Mouse (Mus musculus) hindbrain, embryonic 14.5 days (tissue): Measurements from ENCODE around the gene Gm4981. TPM values are rescaled to one million over a fixed set of nuclear protein-coding genes. Genes with fewer than 3 reads are reported as not detected.

Experiments
- ATAC-seq: fragments of 200-750 bp; cut with Nextera tagmentation; 2 replicates; pipeline ENCODE4 v1.8.0; 2017; ENCODE audit warnings: moderate number of reproducible peaks, mild to moderate bottlenecking, moderate TSS enrichment, moderate library complexity; ENCODE audit not compliant: low FRiP score
- DNase-seq: peaks from one replicate; pipeline ENCODE4 v3.0.0-alpha.2; 2015; ENCODE audit warnings: low spot score
- H3K27ac ChIP-seq: fragments of 300-500 bp; sonication (generic); 2 replicates; pipeline ENCODE4 v1.5.1; 2014; ENCODE audit warnings: mild to moderate bottlenecking, moderate library complexity
- H3K27me3 ChIP-seq: fragments of 300-500 bp; sonication (generic); 2 replicates; pipeline ENCODE4 v1.6.1; 2014; ENCODE audit warnings: mild to moderate bottlenecking, low read length, mixed read lengths; ENCODE audit not compliant: control insufficient read depth, insufficient read depth
- H3K36me3 ChIP-seq: fragments of 300-500 bp; sonication (generic); replicated peaks from 2 replicates; pipeline ENCODE4 v1.6.1; 2014; ENCODE audit not compliant: control insufficient read depth, insufficient read depth
- H3K4me1 ChIP-seq: fragments of 300-500 bp; sonication (generic); replicated peaks from 2 replicates; pipeline ENCODE4 v1.6.1; 2014; ENCODE audit warnings: antibody characterized with exemption, low read length, mixed read lengths; ENCODE audit not compliant: control insufficient read depth, insufficient read depth
- H3K4me2 ChIP-seq: fragments of 300-500 bp; sonication (generic); replicated peaks from 2 replicates; pipeline ENCODE4 v1.6.1; 2014; ENCODE audit warnings: mild to moderate bottlenecking, moderate library complexity
- H3K4me3 ChIP-seq: fragments of 300-500 bp; sonication (generic); replicated peaks from 2 replicates; pipeline ENCODE4 v1.5.1; 2014; ENCODE audit warnings: mild to moderate bottlenecking, low read length
- H3K9ac ChIP-seq: fragments of 300-500 bp; sonication (generic); 2 replicates; pipeline ENCODE4 v1.6.1; 2014
- H3K9me3 ChIP-seq: fragments of 300-500 bp; sonication (generic); 2 replicates; pipeline ENCODE4 v1.6.1; 2016; ENCODE audit warnings: low read length; ENCODE audit not compliant: control insufficient read depth
- WGBS: fragments of 180-500 bp; shearing (Covaris S2); extraction: QIAGEN DNeasy Blood & Tissue Kit; methylation state at CpG from one replicate; pipeline ENCODE4 v1.1.7; 2014; 5-methylcytosine and 5-hydroxymethylcytosine counted together
- polyA plus RNA-seq: library from polyadenylated mRNA; unstranded; fragments of >200 nt; fragmentation: Nextera tagmentation; extraction: Ambion mirVana; gene quantifications from 2 replicates; pipeline ENCODE4 v1.2.1, GENCODE M21; 2014

Gene Gm4981
- polyA plus RNA-seq, 1 experiment from 2014 or later = not detected

DNA sequence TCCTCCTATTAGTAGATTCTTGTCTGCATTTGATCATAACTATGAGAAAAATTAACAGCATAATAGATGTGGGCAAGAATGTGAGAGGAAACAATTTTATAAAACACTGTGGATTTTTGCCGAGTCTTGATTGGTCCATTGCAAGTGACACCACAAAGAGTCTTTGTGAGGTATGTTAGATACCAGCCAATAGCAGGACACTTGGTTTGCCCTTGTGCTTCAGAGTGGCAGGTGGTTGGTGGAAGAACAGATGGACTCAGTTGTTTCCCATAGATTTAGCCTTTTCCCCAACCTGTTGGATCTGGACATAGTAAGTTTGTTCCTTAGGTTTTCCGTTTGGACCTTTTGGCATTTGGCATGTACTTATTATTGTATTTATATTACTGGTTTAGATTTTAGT is 25.3 kb downstream of the Gm4981 start:
- WGBS = 92% methylated on average over 2 of the region's 2 CpGs
- no peak for ATAC-seq
- H3K9me3 ChIP-seq = no peaks in the 10 kb centered on the region; the same call in 1 of the 2 replicates

DNA sequence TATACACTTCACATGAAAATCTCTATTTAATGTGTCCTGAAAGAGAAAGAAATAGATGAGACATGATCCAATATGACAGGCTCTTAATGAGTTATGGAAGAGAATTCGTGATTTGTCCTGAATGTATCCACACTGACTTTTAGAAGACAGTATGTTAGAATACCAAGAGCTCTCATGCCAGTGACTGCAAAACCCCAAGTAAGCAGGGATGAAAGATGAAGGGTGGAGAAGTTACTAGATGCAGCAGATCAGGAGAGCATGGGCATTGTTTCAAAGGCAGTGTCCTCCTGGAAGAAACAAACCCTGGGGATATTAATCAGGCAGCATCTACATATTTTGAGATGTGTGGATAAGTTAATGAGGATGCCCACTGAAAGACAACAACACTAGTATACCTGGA is 26.0 kb downstream of the Gm4981 start:
- H3K27ac ChIP-seq = no peak overlapping the region
- no peak overlapping the region for H3K9ac ChIP-seq
- no peak overlapping the region for H3K4me2 ChIP-seq
- DNase-seq = no peak
- H3K9me3 ChIP-seq = no peaks in the 10 kb centered on the region; the same call in 1 of the 2 replicates
- no peak overlapping the region for H3K4me3 ChIP-seq
- no peak for ATAC-seq
- H3K4me1 ChIP-seq = no peaks in the 10 kb centered on the region
- H3K27me3 ChIP-seq = no peaks in the 10 kb centered on the region
- 64% methylated on average over 1 of the region's 1 CpGs for WGBS
- H3K36me3 ChIP-seq = no peaks in the 10 kb centered on the region

More for the DNA sequence above, 25.3 kb downstream of the Gm4981 start:
- no peaks in the 10 kb centered on the region for H3K27me3 ChIP-seq
- no peaks in the 10 kb centered on the region for H3K4me1 ChIP-seq
- DNase-seq = no peak
- no peaks in the 10 kb centered on the region for H3K36me3 ChIP-seq
- H3K9ac ChIP-seq = no peak overlapping the region
- no peak overlapping the region for H3K4me3 ChIP-seq
- no peak overlapping the region for H3K27ac ChIP-seq
- H3K4me2 ChIP-seq = no peak overlapping the region

DNA sequence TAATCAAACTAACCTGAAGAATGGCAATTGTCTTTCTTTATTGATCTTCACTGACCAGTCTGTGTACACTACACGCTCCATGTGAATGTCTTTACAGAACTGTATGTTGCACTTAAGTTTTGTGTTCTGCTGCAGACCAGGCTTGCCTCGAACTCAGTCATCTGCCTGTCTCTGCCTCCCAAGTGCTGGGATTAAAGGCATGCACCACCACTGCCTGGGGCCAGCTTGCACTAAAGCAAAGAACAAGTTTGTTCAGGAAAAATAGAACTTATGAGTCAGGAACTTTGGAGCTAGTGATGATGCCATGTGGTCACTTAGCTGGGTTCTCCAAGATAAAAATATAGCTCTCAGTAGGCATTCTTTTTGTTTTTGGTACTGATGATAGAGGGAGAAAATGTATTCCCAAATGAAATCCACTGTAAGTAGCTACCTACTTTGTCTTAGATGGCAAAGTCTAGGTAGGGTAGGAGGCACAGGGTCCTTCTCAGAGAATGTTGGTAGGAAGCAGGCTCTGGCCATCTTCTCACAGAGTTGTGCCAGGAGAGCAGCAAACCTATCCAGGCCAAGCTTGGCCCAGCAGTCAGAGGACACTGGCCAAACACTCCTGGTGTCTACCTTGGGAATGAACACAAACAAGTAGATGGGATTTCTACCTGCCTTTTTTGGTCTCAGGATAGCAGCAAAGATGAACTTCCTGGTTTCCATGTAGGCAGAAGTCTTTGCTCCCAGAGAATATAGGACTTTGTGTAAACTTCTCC is 26.6 kb downstream of the Gm4981 start:
- H3K9me3 ChIP-seq = no peaks in the 10 kb centered on the region; the same call in 1 of the 2 replicates
- no peaks in the 10 kb centered on the region for H3K27me3 ChIP-seq
- no peak overlapping the region for H3K9ac ChIP-seq
- no peak for ATAC-seq
- no peaks in the 10 kb centered on the region for H3K4me1 ChIP-seq
- H3K36me3 ChIP-seq = no peaks in the 10 kb centered on the region
- no peak overlapping the region for H3K27ac ChIP-seq
- no peak for DNase-seq
- WGBS = 70% methylated on average over 2 of the region's 2 CpGs
- no peak overlapping the region for H3K4me2 ChIP-seq
- H3K4me3 ChIP-seq = no peak overlapping the region

DNA sequence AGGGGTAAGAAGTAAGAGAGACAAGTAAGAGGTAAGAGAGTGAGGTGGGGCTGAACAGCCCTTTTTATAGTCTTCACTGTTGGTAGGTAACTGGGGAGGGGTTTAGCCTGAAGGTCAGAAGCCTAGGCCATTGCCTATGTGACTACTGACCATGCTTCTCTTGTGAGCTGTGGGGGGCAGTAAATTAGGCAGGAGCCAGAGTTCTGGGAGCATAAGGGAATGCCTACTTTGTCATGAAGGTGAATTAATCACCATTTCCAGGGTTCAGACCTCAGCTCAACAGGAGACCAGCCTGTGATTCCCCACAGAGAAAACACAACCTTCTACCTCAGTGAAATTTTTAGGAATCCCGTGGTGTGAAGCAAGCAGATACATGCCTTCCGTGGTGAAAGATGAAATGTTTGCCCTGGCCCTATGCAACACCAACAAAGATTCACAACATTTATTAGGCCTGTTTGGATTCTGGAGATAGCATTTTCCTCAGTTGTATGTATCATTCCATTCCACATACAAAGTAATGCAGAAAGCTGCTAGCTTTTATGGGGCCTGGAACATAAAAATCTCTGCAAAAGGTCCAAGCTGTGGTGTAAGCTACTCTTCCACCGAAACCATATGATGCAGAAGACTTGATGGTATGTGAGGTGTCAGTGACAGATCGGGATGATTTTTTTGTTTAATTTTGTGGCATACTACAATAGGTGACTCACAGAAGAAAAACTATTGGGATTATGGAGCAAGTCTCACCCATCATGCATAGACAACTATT is 29.7 kb downstream of the Gm4981 start:
- DNase-seq = no peak
- no peaks in the 10 kb centered on the region; the same call in 1 of the 2 replicates for H3K9me3 ChIP-seq
- no peaks in the 10 kb centered on the region for H3K4me1 ChIP-seq
- no peak overlapping the region for H3K4me3 ChIP-seq
- H3K27ac ChIP-seq = no peak overlapping the region
- H3K4me2 ChIP-seq = no peak overlapping the region
- H3K36me3 ChIP-seq = no peaks in the 10 kb centered on the region
- H3K9ac ChIP-seq = no peak overlapping the region
- no peak for ATAC-seq
- 89% methylated on average over 4 of the region's 4 CpGs for WGBS
- H3K27me3 ChIP-seq = no peaks in the 10 kb centered on the region

DNA sequence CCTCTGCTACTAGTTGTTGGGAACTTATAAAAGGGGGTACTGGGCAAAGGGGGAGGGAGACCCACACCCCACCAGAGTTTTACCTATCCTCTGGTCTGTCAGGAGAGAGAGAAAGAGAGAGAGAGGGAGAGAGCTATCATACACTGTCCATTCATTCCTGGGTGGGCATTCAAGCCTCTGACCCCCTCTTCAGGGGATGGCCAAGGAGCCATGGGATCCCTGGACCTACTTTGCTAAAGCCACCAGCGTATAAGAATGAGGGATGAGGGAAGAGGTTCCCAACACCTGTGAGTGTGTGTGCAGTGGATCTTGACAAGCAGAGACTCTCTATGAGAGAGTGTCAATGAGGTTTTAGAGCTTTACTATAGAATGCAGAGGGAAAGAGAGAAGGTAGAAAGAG is 30.5 kb downstream of the Gm4981 start:
- DNase-seq (no peak), ATAC-seq (peak; percentile 48; the same call in 1 of the 2 replicates)
- H3K4me2 ChIP-seq = no peak overlapping the region
- no peak overlapping the region for H3K27ac ChIP-seq
- H3K4me3 ChIP-seq = no peak overlapping the region
- no peak overlapping the region for H3K9ac ChIP-seq
- H3K4me1 ChIP-seq = no peaks in the 10 kb centered on the region
- no peaks in the 10 kb centered on the region; the same call in 1 of the 2 replicates for H3K9me3 ChIP-seq
- H3K36me3 ChIP-seq = no peaks in the 10 kb centered on the region
- H3K27me3 ChIP-seq = no peaks in the 10 kb centered on the region
- WGBS = 51% methylated on average over 1 of the region's 1 CpGs

Other genes starting within 250 kb of the Gm4981 start
- not detected in 2 replicates for gene AW822073, start 11.8 kb downstream of the Gm4981 start, polyA plus RNA-seq
- gene Duxf3, start 4.0 kb downstream of the Gm4981 start, polyA plus RNA-seq = not detected in 2 replicates
- gene Gcc2, start 18.8 kb upstream of the Gm4981 start, polyA plus RNA-seq = 68.6 and 78.4 TPM in 2 replicates
- gene Lims1, start 86.8 kb upstream of the Gm4981 start, polyA plus RNA-seq = 57.2 and 59.8 TPM in 2 replicates
- gene Ranbp2, start 210.2 kb upstream of the Gm4981 start, polyA plus RNA-seq = 23.6 and 27.0 TPM in 2 replicates